In the genomic region with DNA sequence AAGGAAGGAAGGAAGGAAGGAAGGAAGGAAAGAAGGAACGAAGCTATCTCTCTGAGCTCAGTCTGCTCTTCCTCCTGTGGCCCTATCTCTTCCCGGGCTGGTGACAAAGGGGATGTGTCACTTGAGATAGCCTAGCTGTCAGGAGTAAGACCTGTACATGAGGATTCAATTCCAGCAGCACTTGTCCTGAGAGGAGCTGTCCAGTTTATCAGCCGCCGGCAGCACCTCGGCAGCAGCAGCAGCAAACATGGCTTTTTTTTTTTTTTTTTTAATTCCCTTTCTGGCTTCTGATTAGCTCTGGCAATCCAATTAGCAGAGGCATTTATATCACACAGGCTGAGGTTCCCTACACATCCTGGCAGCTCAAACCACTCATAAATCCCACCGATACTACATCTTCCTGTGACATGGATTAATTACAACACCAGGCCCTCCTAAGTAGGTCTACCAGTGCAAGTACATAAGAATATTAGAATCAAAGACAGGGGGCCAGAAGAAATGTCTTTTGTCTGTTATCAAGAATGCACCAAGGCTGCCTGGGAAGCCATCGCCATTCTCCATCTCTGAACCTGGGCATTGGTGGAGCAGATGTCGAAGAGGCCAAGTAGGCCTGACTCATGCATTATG, we compare ENCODE assay signal across 21 mouse cellular contexts.
DNase-seq lines count a peak whose midpoint lies in the region; ATAC-seq lines count a peak whose summit lies in the region.
"Had no signal": no experiment of that assay in that cellular context is flagged by ENCODE, and none has a peak within 500 bp of the region (broad histone marks: within the 10 kb centered on the region; RNA-seq: fewer than 3 reads in every experiment).

No protein-coding gene starts in this region.

- H3K4me3 ChIP-seq in forebrain, embryonic 14.5 days (ENCODE audit: low read depth, low read length): no peak overlapping the region
- no peak overlapping the region for H3K4me3 ChIP-seq in forebrain, embryonic 12.5 days (replicated peaks)
- no peak overlapping the region for H3K4me3 ChIP-seq in neural tube, embryonic 12.5 days
- H3K4me3 ChIP-seq in midbrain, embryonic 16.5 days (ENCODE audit: low read depth, low read length): no peak overlapping the region
- H3K4me3 ChIP-seq: embryonic facial prominence, embryonic 13.5 days; liver, embryonic 15.5 days had no signal

- WGBS in forebrain, embryonic 14.5 days: 65% methylated on average over 8 of the region's 8 CpGs
- WGBS in forebrain, embryonic 12.5 days: 68% methylated on average over 8 of the region's 8 CpGs
- WGBS in neural tube, embryonic 12.5 days: 72% methylated on average over 8 of the region's 8 CpGs
- WGBS in midbrain, embryonic 16.5 days: 50% methylated on average over 8 of the region's 8 CpGs

- H3K9me3 ChIP-seq in forebrain, embryonic 14.5 days (replicated peaks; ENCODE audit: control insufficient read depth, low read length): no peaks in the 10 kb centered on the region
- no peaks in the 10 kb centered on the region for H3K9me3 ChIP-seq in forebrain, embryonic 12.5 days
- H3K9me3 ChIP-seq in neural tube, embryonic 12.5 days: no peaks in the 10 kb centered on the region
- H3K9me3 ChIP-seq in midbrain, embryonic 16.5 days (replicated peaks; ENCODE audit: control insufficient read depth, low read length, poor library complexity, severe bottlenecking): no peaks in the 10 kb centered on the region
- H3K9me3 ChIP-seq: embryonic facial prominence, embryonic 13.5 days; liver, embryonic 15.5 days had no signal

- peak; percentile 50 for DNase-seq in forebrain, embryonic 14.5 days (ENCODE audit: low spot score)
- no peak for DNase-seq in neural tube, embryonic 10.5 days (ENCODE audit: extremely low spot score, low spot score)
- no peak for DNase-seq in spleen, postnatal 36 days (ENCODE audit: low spot score in 2 of 2)
- DNase-seq in layer of hippocampus, adult 11-12 months (ENCODE audit: low spot score): no peak
- no peak for DNase-seq in left cerebral cortex, postnatal 4 days
- DNase-seq: adrenal gland, postnatal 14 days; cerebellum, adult 2 months; gastrocnemius, postnatal 36 days; heart, postnatal 4 days; kidney, postnatal 14 days; layer of hippocampus, adult 9-11 months; right cerebral cortex, postnatal 25 days had no signal

- intact Hi-C loops in left cerebral cortex, postnatal 4 days (cut with DNase I): no loop called here

- no peak overlapping the region for H3K27ac ChIP-seq in forebrain, embryonic 14.5 days (ENCODE audit: low read depth, low read length)
- no peak overlapping the region for H3K27ac ChIP-seq in forebrain, embryonic 12.5 days
- H3K27ac ChIP-seq in neural tube, embryonic 12.5 days: 0 out of 2 replicates have a peak overlapping the region, but pooled peaks have one; percentile 7
- peak overlapping the region; percentile 84 for H3K27ac ChIP-seq in midbrain, embryonic 16.5 days (ENCODE audit: low read length)
- H3K27ac ChIP-seq: embryonic facial prominence, embryonic 13.5 days; liver, embryonic 15.5 days had no signal

- no peaks in the 10 kb centered on the region for H3K27me3 ChIP-seq in forebrain, embryonic 14.5 days (replicated peaks; ENCODE audit: control insufficient read depth, insufficient read depth, low read length)
- H3K27me3 ChIP-seq in forebrain, embryonic 12.5 days: no peaks in the 10 kb centered on the region
- H3K27me3 ChIP-seq in neural tube, embryonic 12.5 days (replicated peaks): no peaks in the 10 kb centered on the region
- no peaks in the 10 kb centered on the region for H3K27me3 ChIP-seq in midbrain, embryonic 16.5 days (ENCODE audit: control insufficient read depth, insufficient read depth, low read depth, low read length)
- H3K27me3 ChIP-seq: CH12.LX; embryonic facial prominence, embryonic 13.5 days; liver, embryonic 15.5 days had no signal

- H3K4me1 ChIP-seq in forebrain, embryonic 14.5 days (ENCODE audit: control insufficient read depth, insufficient read depth, low read length): peaks cover 35% of the 10 kb centered on the region
- H3K4me1 ChIP-seq in forebrain, embryonic 12.5 days: peaks cover 48% of the 10 kb centered on the region
- H3K4me1 ChIP-seq in neural tube, embryonic 12.5 days: peaks cover 16% of the 10 kb centered on the region
- H3K4me1 ChIP-seq in midbrain, embryonic 16.5 days (ENCODE audit: control insufficient read depth, insufficient read depth, low read length): peaks cover 16% of the 10 kb centered on the region
- H3K4me1 ChIP-seq: liver, embryonic 15.5 days had no signal

- H3K4me2 ChIP-seq in forebrain, embryonic 14.5 days (ENCODE audit: low read length): no peak overlapping the region
- H3K4me2 ChIP-seq in forebrain, embryonic 12.5 days: no peak overlapping the region
- H3K4me2 ChIP-seq in neural tube, embryonic 12.5 days (replicated peaks): no peak overlapping the region; the same call in 1 of the 2 replicates
- H3K4me2 ChIP-seq in midbrain, embryonic 16.5 days (ENCODE audit: low read length): peak overlapping the region; percentile 62
- H3K4me2 ChIP-seq: embryonic facial prominence, embryonic 13.5 days; liver, embryonic 15.5 days had no signal

- no peak overlapping the region for H3K9ac ChIP-seq in forebrain, embryonic 14.5 days (ENCODE audit: low read length)
- no peak overlapping the region for H3K9ac ChIP-seq in forebrain, embryonic 12.5 days
- H3K9ac ChIP-seq in neural tube, embryonic 12.5 days: no peak overlapping the region
- H3K9ac ChIP-seq in midbrain, embryonic 16.5 days (ENCODE audit: low read depth, low read length): no peak overlapping the region
- H3K9ac ChIP-seq: embryonic facial prominence, embryonic 13.5 days; liver, embryonic 15.5 days had no signal

- H3K36me3 ChIP-seq in forebrain, embryonic 14.5 days (ENCODE audit: control insufficient read depth, insufficient read depth, low read length): no peaks in the 10 kb centered on the region
- H3K36me3 ChIP-seq in forebrain, embryonic 12.5 days (replicated peaks): no peaks in the 10 kb centered on the region
- H3K36me3 ChIP-seq in neural tube, embryonic 12.5 days: no peaks in the 10 kb centered on the region
- no peaks in the 10 kb centered on the region for H3K36me3 ChIP-seq in midbrain, embryonic 16.5 days (ENCODE audit: control insufficient read depth, insufficient read depth, low read length)
- H3K36me3 ChIP-seq: embryonic facial prominence, embryonic 13.5 days; liver, embryonic 15.5 days had no signal

- no peak for ATAC-seq in forebrain, embryonic 14.5 days
- ATAC-seq in forebrain, embryonic 12.5 days (ENCODE audit: low FRiP score): no peak
- ATAC-seq in neural tube, embryonic 12.5 days (ENCODE audit: low FRiP score, low read depth): no peak
- no peak for ATAC-seq in midbrain, embryonic 16.5 days
- ATAC-seq: activated CD4-positive, CD25-positive, alpha-beta regulatory T cell, adult 4 months; intestine, postnatal 0 days; lung, postnatal 0 days had no signal

Comparison
In these comparisons a context has a peak if more than half of its experiments do, and no peak if none do; other contexts are left out.
1. H3K27ac ChIP-seq: peak in neural tube, embryonic 12.5 days (single experiment) and midbrain, embryonic 16.5 days (single experiment); none in forebrain, embryonic 14.5 days (single experiment) and forebrain, embryonic 12.5 days (single experiment).